8 mouse cellular contexts compared by ENCODE assay signal in genomic region chr19:3436840-3437239, GRCm38 (mm10). TPM values are rescaled to one million over a fixed set of nuclear protein-coding genes. Genes with fewer than 3 reads are reported as not detected.
A peak's percentile ranks its signal among the peaks of the same experiment; 100 is the strongest.
DNase-seq lines count a peak whose midpoint lies in the region; ATAC-seq and TF ChIP-seq lines count a peak whose summit lies in the region.

No protein-coding gene starts in this region.

- TF ChIP-seq CTCF in brain, embryonic 14.5 days (IDR thresholded peaks at IDR 0.05; ENCODE audit: borderline replicate concordance, extremely low read depth, insufficient read depth, insufficient read length): peak; percentile 54
- peak; percentile 85 for TF ChIP-seq CTCF in liver, embryonic 14.5 days (IDR thresholded peaks at IDR 0.05; ENCODE audit: low read depth)
- TF ChIP-seq CTCF in testis, adult 2 months (IDR thresholded peaks at IDR 0.05; ENCODE audit: control insufficient read depth, insufficient read depth, insufficient replicate concordance, low read depth, low read length): peak; percentile 90

- no peaks in the 10 kb centered on the region for H3K36me3 ChIP-seq in heart, embryonic 16.5 days (ENCODE audit: control insufficient read depth, insufficient read depth)
- no peaks in the 10 kb centered on the region for H3K36me3 ChIP-seq in liver, embryonic 14.5 days (replicated peaks; ENCODE audit: control insufficient read depth, insufficient read depth, low read depth)
- no peaks in the 10 kb centered on the region for H3K36me3 ChIP-seq in testis, adult 2 months (ENCODE audit: control insufficient read depth, insufficient read depth, low read length)

- ATAC-seq in heart, embryonic 16.5 days (replicated peaks; ENCODE audit: extremely low read depth, insufficient read depth, low FRiP score): 0 out of 2 replicates have a peak, but pooled peaks have one; percentile 37
- ATAC-seq in liver, embryonic 14.5 days (ENCODE audit: insufficient read depth): no peak

- DNase-seq in heart, adult 8-10 months (ENCODE audit: low spot score): no peak
- peak; percentile 28 to 40 for DNase-seq in CD8-positive naive resting alpha-beta T cell, adult 2 months (ENCODE audit: low read depth in 2 of 2, low spot score in 2 of 2)
- no peak for DNase-seq in brain, embryonic 14.5 days (ENCODE audit: low read depth)
- peak in 2 of 3 experiments; percentile 16 to 24 for DNase-seq in liver, embryonic 14.5 days (ENCODE audit: low read depth in 3 of 3, low spot score in 3 of 3)
- DNase-seq in frontal cortex, postnatal 14 days (ENCODE audit: low spot score in 2 of 2): no peak
- no peak for DNase-seq in heart, adult 11 months

- TF ChIP-seq EP300 in liver, embryonic 14.5 days (IDR thresholded peaks at IDR 0.05; ENCODE audit: low read depth): no peak

- H3K27ac ChIP-seq in heart, embryonic 16.5 days (ENCODE audit: low read length): no peak overlapping the region
- no peak overlapping the region for H3K27ac ChIP-seq in liver, embryonic 14.5 days
- no peak overlapping the region for H3K27ac ChIP-seq in testis, adult 2 months (ENCODE audit: control insufficient read depth, insufficient read depth, low read depth, low read length)

- H3K9me3 ChIP-seq in heart, embryonic 16.5 days (replicated peaks; ENCODE audit: control insufficient read depth, low read length): no peaks in the 10 kb centered on the region
- no peaks in the 10 kb centered on the region for H3K9me3 ChIP-seq in liver, embryonic 14.5 days (ENCODE audit: control insufficient read depth, low read length)

- H3K4me3 ChIP-seq in heart, embryonic 16.5 days (ENCODE audit: low read length): no peak overlapping the region
- H3K4me3 ChIP-seq in liver, embryonic 14.5 days (ENCODE audit: insufficient read depth in 1 of 2, low read depth in 2 of 2, low read length in 2 of 2): no peak overlapping the region
- H3K4me3 ChIP-seq in testis, adult 2 months (ENCODE audit: control insufficient read depth, low read depth, low read length): no peak overlapping the region

- H3K4me2 ChIP-seq in heart, embryonic 16.5 days (ENCODE audit: low read depth, low read length): no peak overlapping the region
- no peak overlapping the region for H3K4me2 ChIP-seq in liver, embryonic 14.5 days (ENCODE audit: low read depth)

- no peaks in the 10 kb centered on the region; the same call in 1 of the 2 replicates for H3K27me3 ChIP-seq in heart, embryonic 16.5 days (ENCODE audit: control insufficient read depth, insufficient read depth, low read length)
- no peaks in the 10 kb centered on the region for H3K27me3 ChIP-seq in liver, embryonic 14.5 days (ENCODE audit: control insufficient read depth, insufficient read depth, low read length)
- H3K27me3 ChIP-seq in testis, adult 2 months (ENCODE audit: control insufficient read depth, insufficient read depth, low read length): no peaks in the 10 kb centered on the region

- TF ChIP-seq POLR2A in brain, embryonic 14.5 days (IDR thresholded peaks at IDR 0.05; ENCODE audit: borderline replicate concordance, extremely low read depth, insufficient read depth, insufficient read length, poor library complexity, severe bottlenecking): no peak
- no peak for TF ChIP-seq POLR2A in testis, adult 2 months (IDR thresholded peaks at IDR 0.05; ENCODE audit: control insufficient read depth, low read depth, low read length)

- no peaks in the 10 kb centered on the region for H3K4me1 ChIP-seq in heart, embryonic 16.5 days (ENCODE audit: control insufficient read depth, insufficient read depth, low read length)
- H3K4me1 ChIP-seq in liver, embryonic 14.5 days (replicated peaks; ENCODE audit: control insufficient read depth in 2 of 2, insufficient read depth in 2 of 2, low read length in 1 of 2): no peaks in the 10 kb centered on the region
- no peaks in the 10 kb centered on the region for H3K4me1 ChIP-seq in testis, adult 2 months (ENCODE audit: control insufficient read depth, insufficient read depth, low read length)

- H3K9ac ChIP-seq in heart, embryonic 16.5 days (ENCODE audit: low read length): no peak overlapping the region
- H3K9ac ChIP-seq in liver, embryonic 14.5 days (replicated peaks): no peak overlapping the region

- 48% methylated on average over 9 of the region's 9 CpGs for WGBS in heart, embryonic 16.5 days
- 38% methylated on average over 9 of the region's 9 CpGs for WGBS in liver, embryonic 14.5 days (ENCODE audit: insufficient replicate concordance)

RNA-seq across cellular contexts. Expression of gene Gal, which starts 22.5 kb away (rescaled TPM):
- 5.9 and 8.9 TPM in 2 replicates for polyA plus RNA-seq in heart, embryonic 16.5 days (2015; fragmentation: Nextera tagmentation; extraction: Ambion mirVana)
- not detected for total RNA-seq in heart, adult 8-10 months (2022)
- polyA plus RNA-seq in brain, embryonic 14.5 days (2012; rRNA removed): 3.9 and 6.2 TPM in 2 replicates
- 0.04 and 0.36 TPM in 2 replicates for polyA plus RNA-seq in liver, embryonic 14.5 days (2012; rRNA removed)
- not detected in 2 replicates for polyA plus RNA-seq in liver, embryonic 14.5 days (2014; fragmentation: Nextera tagmentation; extraction: Ambion mirVana)
- 0.72 and 0.90 TPM in 2 replicates for polyA plus RNA-seq in testis, adult 2 months (2012; rRNA removed)

RNA-seq across cellular contexts. Expression of gene Tesmin, which starts 48.2 kb away (rescaled TPM):
- polyA plus RNA-seq in heart, embryonic 16.5 days (2015; fragmentation: Nextera tagmentation; extraction: Ambion mirVana): 1.0 and 1.5 TPM in 2 replicates
- 1 to 10 TPM; 2.4 to 5.1 (median 3.1) TPM for total RNA-seq in heart, adult 8-10 months (2022)
- polyA plus RNA-seq in brain, embryonic 14.5 days (2012; rRNA removed): 0.36 and 0.42 TPM in 2 replicates
- 0.17 and 0.25 TPM in 2 replicates for polyA plus RNA-seq in liver, embryonic 14.5 days (2012; rRNA removed)
- polyA plus RNA-seq in liver, embryonic 14.5 days (2014; fragmentation: Nextera tagmentation; extraction: Ambion mirVana): 0.30 TPM in 2 replicates
- 134 and 150 TPM in 2 replicates for polyA plus RNA-seq in testis, adult 2 months (2012; rRNA removed)

Comparison
In these comparisons a context has a peak if more than half of its experiments do, and no peak if none do; other contexts are left out.
1. DNase-seq: peak in CD8-positive naive resting alpha-beta T cell, adult 2 months (2 of 2) and liver, embryonic 14.5 days (2 of 3); none in heart, adult 8-10 months (single experiment), brain, embryonic 14.5 days (single experiment), frontal cortex, postnatal 14 days (0 of 2) and heart, adult 11 months (single experiment).
2. RNA of gene Tesmin, which starts 48.2 kb away (polyA plus RNA-seq): 134 to 150 TPM in testis, adult 2 months; 1.0 to 1.5 TPM in heart, embryonic 16.5 days, 0.36 to 0.42 TPM in brain, embryonic 14.5 days and 0.17 to 0.30 TPM in liver, embryonic 14.5 days; every median in the first group is over 10 times any median in the second.
3. Peak in every context shown above with its lines, with median percentiles within 50 percentile points of each other: CTCF ChIP-seq.